In the genomic region with DNA sequence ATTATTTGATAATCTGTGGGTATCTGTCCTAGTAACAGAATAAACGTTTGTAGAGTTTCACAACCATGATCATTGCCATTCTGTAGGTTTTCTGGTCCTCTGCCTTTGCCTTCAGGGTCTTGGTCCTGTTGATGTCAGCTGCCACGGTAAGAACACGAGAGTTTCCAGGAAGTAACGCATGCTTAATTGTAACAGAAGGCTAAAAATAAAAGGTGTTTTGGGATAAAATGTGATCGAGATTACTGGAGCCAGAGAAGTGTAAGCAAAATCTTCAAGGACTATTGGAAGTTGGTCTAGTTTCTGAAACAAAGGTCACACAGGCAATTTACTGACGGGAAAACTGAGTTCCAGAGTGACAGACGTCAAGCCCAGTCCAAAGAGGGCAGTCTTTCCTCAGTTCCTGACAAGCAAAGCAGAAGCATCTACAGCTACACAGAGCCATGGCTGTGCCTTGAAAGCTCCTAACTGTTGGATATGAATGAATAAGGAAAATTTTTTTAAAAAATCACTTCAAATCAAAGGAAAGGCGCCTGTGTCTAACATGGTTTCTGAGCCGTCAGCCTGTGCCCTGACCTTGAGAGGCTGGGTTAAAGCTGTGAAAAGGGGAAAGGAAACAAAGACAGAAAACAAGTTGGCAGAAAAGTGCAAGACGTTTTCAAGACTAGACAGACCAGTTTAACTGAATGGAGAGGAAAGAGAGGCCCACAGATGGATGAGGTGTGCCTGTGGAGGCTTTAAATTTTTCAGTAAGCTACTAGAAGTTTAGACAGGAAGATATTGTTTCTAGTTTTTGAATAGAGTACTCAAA, we compare ENCODE assay signal across 7 mouse cellular contexts. TPM values are rescaled to one million over a fixed set of nuclear protein-coding genes. Genes with fewer than 3 reads are reported as not detected.
DNase-seq lines count a peak whose midpoint lies in the region; ATAC-seq and TF ChIP-seq lines count a peak whose summit lies in the region.

No protein-coding gene starts in this region.

- H3K9ac ChIP-seq in intestine, embryonic 16.5 days (ENCODE audit: low read depth, low read length) = no peak overlapping the region

- H3K4me2 ChIP-seq in intestine, embryonic 16.5 days (ENCODE audit: low read depth, low read length) = no peak overlapping the region

- no peaks in the 10 kb centered on the region for H3K9me3 ChIP-seq in intestine, embryonic 16.5 days (ENCODE audit: control insufficient read depth, low read length)

- H3K4me1 ChIP-seq in bone marrow, adult 2 months (ENCODE audit: control insufficient read depth, insufficient read depth, low read length) = no peaks in the 10 kb centered on the region; the same call in 1 of the 2 replicates
- no peaks in the 10 kb centered on the region for H3K4me1 ChIP-seq in intestine, embryonic 16.5 days (ENCODE audit: control insufficient read depth, insufficient read depth, low read length)

- intact Hi-C loops in left cerebral cortex, adult 2 months (cut with DNase I) = loop anchor here (5.0 kb wide), 2 partner anchors 115 to 260 kb away; no protein-coding TSS in a partner anchor
- intact Hi-C loops in left cerebral cortex, postnatal 10 days (cut with DNase I) = loop anchor here (10.0 kb wide), 1 partner anchor 253 kb away; no protein-coding TSS in a partner anchor

- peak; percentile 53 for TF ChIP-seq CTCF in left cerebral cortex, adult 2 months (IDR thresholded peaks at IDR 0.05)
- TF ChIP-seq CTCF in bone marrow, adult 2 months (IDR thresholded peaks at IDR 0.05; ENCODE audit: control insufficient read depth, insufficient read depth, low read length) = peak; percentile 37; the same call in 1 of the 2 replicates

- peak; percentile 66 for ATAC-seq in intestine, embryonic 16.5 days
- ATAC-seq in erythroblast, adult 5-6 weeks (replicated peaks; ENCODE audit: low FRiP score, poor library complexity, severe bottlenecking) = no peak

- no peak overlapping the region for H3K4me3 ChIP-seq in left cerebral cortex, adult 2 months
- H3K4me3 ChIP-seq in bone marrow, adult 2 months (replicated peaks; ENCODE audit: control insufficient read depth, low read depth, low read length) = no peak overlapping the region
- no peak overlapping the region for H3K4me3 ChIP-seq in intestine, embryonic 16.5 days (ENCODE audit: low read length)

- no peak overlapping the region for H3K27ac ChIP-seq in left cerebral cortex, adult 2 months
- H3K27ac ChIP-seq in bone marrow, adult 2 months (ENCODE audit: control insufficient read depth, insufficient read depth, low read depth, low read length, poor library complexity) = peak overlapping the region; percentile 13; the same call in 1 of the 2 replicates
- no peak overlapping the region for H3K27ac ChIP-seq in intestine, embryonic 16.5 days (ENCODE audit: low read length)

- WGBS in bone marrow, adult 2 months = 9% methylated on average over 10 of the region's 10 CpGs
- WGBS in intestine, embryonic 16.5 days = 41% methylated on average over 10 of the region's 10 CpGs

- no peaks in the 10 kb centered on the region for H3K27me3 ChIP-seq in intestine, embryonic 16.5 days (replicated peaks; ENCODE audit: control insufficient read depth, insufficient read depth, low read length)

- TF ChIP-seq POLR2A in bone marrow, adult 2 months (IDR thresholded peaks at IDR 0.05; ENCODE audit: borderline replicate concordance, control insufficient read depth, low read depth, low read length) = no peak

- no peak for DNase-seq in left cerebral cortex, adult 2 months (ENCODE audit: extremely low spot score in 1 of 2, low spot score in 2 of 2)
- no peak for DNase-seq in left cerebral cortex, postnatal 10 days (ENCODE audit: extremely low spot score in 1 of 2, low spot score in 2 of 2)
- DNase-seq in lung, postnatal 36 days = peak; percentile 70
- no peak for DNase-seq in gastrocnemius, adult 8-10 months (ENCODE audit: low spot score in 2 of 2)

- H3K36me3 ChIP-seq in intestine, embryonic 16.5 days (ENCODE audit: control insufficient read depth, insufficient read depth, low read length) = no peaks in the 10 kb centered on the region

RNA-seq across cellular contexts. Expression of a gene that starts 6.8 kb away (rescaled TPM):
- total RNA-seq in left cerebral cortex, adult 2 months (2021) = 10 to 100 TPM; 67.3 to 70.3 TPM
- 10 to 100 TPM; 83.8 to 86.3 TPM for total RNA-seq in left cerebral cortex, postnatal 10 days (2021)
- polyA plus RNA-seq in bone marrow, adult 2 months (2011; ENCODE audit: insufficient read depth, insufficient read length, low replicate concordance, missing spikeins) = 36.8 and 50.8 TPM in 2 replicates
- polyA plus RNA-seq in intestine, embryonic 16.5 days (2015; fragmentation: Nextera tagmentation; extraction: Ambion mirVana) = 53.4 and 54.9 TPM in 2 replicates
- total RNA-seq in gastrocnemius, adult 8-10 months (2022) = 10 to 100 TPM; 13.1 to 17.4 (median 16.1) TPM
- 310 and 344 TPM in 2 replicates for total RNA-seq in erythroblast, adult 5-6 weeks (2015; ENCODE audit: low replicate concordance)
- total RNA-seq in erythroblast, adult 5-6 weeks (2017; ENCODE audit: low replicate concordance) = 311 and 361 TPM in 2 replicates

RNA-seq across cellular contexts. Expression of a gene that starts 15.0 kb away (rescaled TPM):
- 10 to 100 TPM; 38.2 to 40.5 TPM for total RNA-seq in left cerebral cortex, adult 2 months (2021)
- total RNA-seq in left cerebral cortex, postnatal 10 days (2021) = 10 to 100 TPM; 32.8 to 36.2 TPM
- polyA plus RNA-seq in bone marrow, adult 2 months (2011; ENCODE audit: insufficient read depth, insufficient read length, low replicate concordance, missing spikeins) = 17.6 and 20.9 TPM in 2 replicates
- polyA plus RNA-seq in intestine, embryonic 16.5 days (2015; fragmentation: Nextera tagmentation; extraction: Ambion mirVana) = 6.2 and 7.5 TPM in 2 replicates
- total RNA-seq in gastrocnemius, adult 8-10 months (2022) = 10 to 100 TPM; 13.2 to 17.6 (median 13.6) TPM
- total RNA-seq in erythroblast, adult 5-6 weeks (2015; ENCODE audit: low replicate concordance) = 36.3 and 54.1 TPM in 2 replicates
- total RNA-seq in erythroblast, adult 5-6 weeks (2017; ENCODE audit: low replicate concordance) = 53.9 and 58.1 TPM in 2 replicates

RNA-seq across cellular contexts. Expression of a gene that starts 15.9 kb away (rescaled TPM):
- 1 to 10 TPM; 1.5 to 1.6 TPM for total RNA-seq in left cerebral cortex, adult 2 months (2021)
- total RNA-seq in left cerebral cortex, postnatal 10 days (2021) = 1 to 10 TPM; 1.7 to 2.0 TPM
- polyA plus RNA-seq in bone marrow, adult 2 months (2011; ENCODE audit: insufficient read depth, insufficient read length, low replicate concordance, missing spikeins) = 1.0 and 2.8 TPM in 2 replicates
- polyA plus RNA-seq in intestine, embryonic 16.5 days (2015; fragmentation: Nextera tagmentation; extraction: Ambion mirVana) = 0.17 and 0.56 TPM in 2 replicates
- under 1 TPM in 3 of 4 experiments, not detected in 1; 0.15 to 0.19 (median 0.18) TPM for total RNA-seq in gastrocnemius, adult 8-10 months (2022)
- total RNA-seq in erythroblast, adult 5-6 weeks (2015; ENCODE audit: low replicate concordance) = 0.96 and 3.8 TPM in 2 replicates
- total RNA-seq in erythroblast, adult 5-6 weeks (2017; ENCODE audit: low replicate concordance) = 15.2 and 16.0 TPM in 2 replicates
